Mouse (Mus musculus): Measurements from ENCODE around the gene Pak1ip1. TPM values are rescaled to one million over a fixed set of nuclear protein-coding genes. Genes with fewer than 3 reads are reported as not detected.

Pak1ip1 gene
- polyA plus RNA-seq, 1 experiment, result 63.9 TPM

DNA sequence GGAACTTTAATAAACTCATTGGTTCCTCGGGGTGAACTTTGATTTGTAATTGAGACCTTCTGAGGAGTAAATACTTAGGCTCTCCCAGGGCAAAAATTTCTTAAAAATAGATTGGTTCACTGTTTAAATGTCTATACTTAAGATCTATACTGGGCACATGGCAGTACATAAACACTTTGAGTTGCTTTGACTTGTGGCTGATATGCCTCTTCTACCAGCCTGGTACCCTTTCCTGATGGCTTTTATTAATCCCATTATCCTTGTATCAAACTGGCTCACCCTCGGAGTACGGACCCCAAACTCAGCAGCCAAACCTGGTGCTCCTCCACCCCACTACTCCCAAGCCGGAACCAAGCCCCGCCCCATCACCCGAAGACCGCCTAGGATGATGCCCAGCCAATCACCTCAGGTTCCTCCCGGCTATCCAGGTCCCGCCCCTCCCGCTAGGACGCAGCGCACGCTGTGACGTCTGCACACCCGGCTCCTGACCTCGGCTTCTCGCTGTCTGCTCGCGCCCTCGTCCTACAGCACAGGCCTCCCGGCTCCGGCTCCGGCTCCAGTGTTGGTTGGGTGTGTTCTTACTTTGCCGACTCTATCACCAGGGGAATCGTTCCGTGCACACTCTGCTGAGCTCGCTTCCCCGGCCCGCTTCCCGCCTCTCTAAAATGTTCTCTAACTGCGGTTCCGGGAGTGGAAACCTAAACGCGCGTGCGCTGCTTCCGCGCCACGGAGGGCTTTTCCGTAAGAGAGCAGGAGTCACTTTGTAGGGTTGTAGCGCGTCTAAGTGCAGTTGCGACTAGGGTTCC lies 15.2 kb downstream of the Pak1ip1 start, which contains the start of gene Tmem14c:
Gene Tmem14c, plus strand, starts transcription at position 464 of the 806 bp plus-strand sequence.
- Histone ChIP-seq H3K4me3 (ENCODE audit: insufficient read depth, poor library complexity, severe bottlenecking) (peak within 1 kb of the TSS; percentile 55), H3K79me3 (ENCODE audit: low read depth) (peaks cover 14% of the 10 kb centered on the region), H3ac (ENCODE audit: control insufficient read depth, insufficient read length, low read depth) (peak within 1 kb of the TSS; percentile 59), H3K79me2 (ENCODE audit: control insufficient read depth, insufficient read depth) (peaks cover 28% of the 10 kb centered on the region), H3K27me3 (ENCODE audit: control insufficient read depth, insufficient read depth, insufficient read length) (no peaks in the 10 kb centered on the region), H3K36me3 (ENCODE audit: control insufficient read depth, insufficient read depth) (peaks cover 45% of the 10 kb centered on the region)
- TF ChIP-seq MYOG (IDR thresholded peaks at IDR 0.05; ENCODE audit: control insufficient read depth, extremely low read depth, insufficient read length) (no peak), MAX (IDR thresholded peaks at IDR 0.05) (no peak), FOSL1 (IDR thresholded peaks at IDR 0.05; ENCODE audit: insufficient read depth, low read length, poor library complexity, severe bottlenecking) (no peak), CTCF (IDR thresholded peaks at IDR 0.05; ENCODE audit: control insufficient read depth, insufficient read depth, insufficient read length) (no peak), CEBPB (IDR thresholded peaks at IDR 0.05; ENCODE audit: low read depth) (no peak), MYOD1 (IDR thresholded peaks at IDR 0.05; ENCODE audit: control insufficient read depth, insufficient read length, low read depth) (no peak)

GRCm38 (mm10) chr13:41016797-41017405 lies 16.1 kb downstream of the Pak1ip1 start:
- Histone ChIP-seq H3K79me2 (ENCODE audit: control insufficient read depth, insufficient read depth) (peaks cover 28% of the 10 kb centered on the region), H3K36me3 (ENCODE audit: control insufficient read depth, insufficient read depth) (peaks cover 44% of the 10 kb centered on the region), H3K27me3 (ENCODE audit: control insufficient read depth, insufficient read depth, insufficient read length) (no peaks in the 10 kb centered on the region), H3ac (ENCODE audit: control insufficient read depth, insufficient read length, low read depth) (peak overlapping the region; percentile 59), H3K79me3 (ENCODE audit: low read depth) (peaks cover 14% of the 10 kb centered on the region), H3K4me3 (ENCODE audit: insufficient read depth, poor library complexity, severe bottlenecking) (peak overlapping the region; percentile 55)
- no peak for TF ChIP-seq CTCF (IDR thresholded peaks at IDR 0.05; ENCODE audit: control insufficient read depth, insufficient read depth, insufficient read length)
- TF ChIP-seq MYOG (IDR thresholded peaks at IDR 0.05; ENCODE audit: control insufficient read depth, extremely low read depth, insufficient read length), result no peak
- TF ChIP-seq CEBPB (IDR thresholded peaks at IDR 0.05; ENCODE audit: low read depth), result no peak
- no peak for TF ChIP-seq MAX (IDR thresholded peaks at IDR 0.05)
- no peak for TF ChIP-seq FOSL1 (IDR thresholded peaks at IDR 0.05; ENCODE audit: insufficient read depth, low read length, poor library complexity, severe bottlenecking)
- no peak for TF ChIP-seq USF1 (IDR thresholded peaks at IDR 0.05; ENCODE audit: low read depth)
- TF ChIP-seq MYOD1 (IDR thresholded peaks at IDR 0.05; ENCODE audit: control insufficient read depth, insufficient read length, low read depth), result no peak

GRCm38 (mm10) chr13:41017832-41018231 lies 17.0 kb downstream of the Pak1ip1 start:
- H3K4me3 ChIP-seq (ENCODE audit: insufficient read depth, poor library complexity, severe bottlenecking), result no peak overlapping the region
- H3K36me3 ChIP-seq (ENCODE audit: control insufficient read depth, insufficient read depth), result peaks cover 38% of the 10 kb centered on the region
- TF ChIP-seq CTCF (IDR thresholded peaks at IDR 0.05; ENCODE audit: control insufficient read depth, insufficient read depth, insufficient read length) (no peak), MYOG (IDR thresholded peaks at IDR 0.05; ENCODE audit: control insufficient read depth, extremely low read depth, insufficient read length) (no peak), MAX (IDR thresholded peaks at IDR 0.05) (no peak)

DNA sequence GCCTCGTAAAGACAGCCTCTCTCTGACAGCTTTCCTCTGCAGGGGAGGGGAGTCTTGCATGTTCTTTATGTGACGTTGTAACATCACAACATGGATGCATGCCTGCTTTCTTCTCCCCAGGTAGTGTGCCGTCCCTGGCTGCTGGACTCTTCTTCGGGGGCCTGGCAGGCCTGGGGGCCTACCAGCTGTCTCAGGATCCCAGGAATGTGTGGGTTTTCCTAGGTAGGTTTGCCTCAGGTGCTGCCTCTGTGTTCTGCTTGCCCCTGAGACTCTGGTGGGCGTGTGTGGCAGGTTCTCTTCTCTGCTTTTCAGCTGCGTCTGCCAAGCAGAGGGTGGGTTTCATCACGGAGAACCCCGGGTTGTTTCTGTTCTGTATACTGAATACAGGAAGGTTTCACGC lies 17.4 kb downstream of the Pak1ip1 start:
- Histone ChIP-seq H3ac (ENCODE audit: control insufficient read depth, insufficient read length, low read depth) (no peak overlapping the region), H3K79me3 (ENCODE audit: low read depth) (peaks cover 14% of the 10 kb centered on the region), H3K36me3 (ENCODE audit: control insufficient read depth, insufficient read depth) (peaks cover 34% of the 10 kb centered on the region), H3K79me2 (ENCODE audit: control insufficient read depth, insufficient read depth) (peaks cover 28% of the 10 kb centered on the region), H3K27me3 (ENCODE audit: control insufficient read depth, insufficient read depth, insufficient read length) (no peaks in the 10 kb centered on the region), H3K4me3 (ENCODE audit: insufficient read depth, poor library complexity, severe bottlenecking) (no peak overlapping the region)
- TF ChIP-seq CEBPB (IDR thresholded peaks at IDR 0.05; ENCODE audit: low read depth), result no peak
- no peak for TF ChIP-seq MYOG (IDR thresholded peaks at IDR 0.05; ENCODE audit: control insufficient read depth, extremely low read depth, insufficient read length)
- TF ChIP-seq USF1 (IDR thresholded peaks at IDR 0.05; ENCODE audit: low read depth), result no peak
- no peak for TF ChIP-seq MYOD1 (IDR thresholded peaks at IDR 0.05; ENCODE audit: control insufficient read depth, insufficient read length, low read depth)
- no peak for TF ChIP-seq FOSL1 (IDR thresholded peaks at IDR 0.05; ENCODE audit: insufficient read depth, low read length, poor library complexity, severe bottlenecking)
- TF ChIP-seq CTCF (IDR thresholded peaks at IDR 0.05; ENCODE audit: control insufficient read depth, insufficient read depth, insufficient read length), result no peak
- TF ChIP-seq MAX (IDR thresholded peaks at IDR 0.05), result no peak

More at GRCm38 (mm10) chr13:41017832-41018231, 17.0 kb downstream of the Pak1ip1 start:
- Histone ChIP-seq H3ac (ENCODE audit: control insufficient read depth, insufficient read length, low read depth) (no peak overlapping the region), H3K79me2 (ENCODE audit: control insufficient read depth, insufficient read depth) (peaks cover 28% of the 10 kb centered on the region), H3K27me3 (ENCODE audit: control insufficient read depth, insufficient read depth, insufficient read length) (no peaks in the 10 kb centered on the region), H3K79me3 (ENCODE audit: low read depth) (peaks cover 14% of the 10 kb centered on the region)

DNA sequence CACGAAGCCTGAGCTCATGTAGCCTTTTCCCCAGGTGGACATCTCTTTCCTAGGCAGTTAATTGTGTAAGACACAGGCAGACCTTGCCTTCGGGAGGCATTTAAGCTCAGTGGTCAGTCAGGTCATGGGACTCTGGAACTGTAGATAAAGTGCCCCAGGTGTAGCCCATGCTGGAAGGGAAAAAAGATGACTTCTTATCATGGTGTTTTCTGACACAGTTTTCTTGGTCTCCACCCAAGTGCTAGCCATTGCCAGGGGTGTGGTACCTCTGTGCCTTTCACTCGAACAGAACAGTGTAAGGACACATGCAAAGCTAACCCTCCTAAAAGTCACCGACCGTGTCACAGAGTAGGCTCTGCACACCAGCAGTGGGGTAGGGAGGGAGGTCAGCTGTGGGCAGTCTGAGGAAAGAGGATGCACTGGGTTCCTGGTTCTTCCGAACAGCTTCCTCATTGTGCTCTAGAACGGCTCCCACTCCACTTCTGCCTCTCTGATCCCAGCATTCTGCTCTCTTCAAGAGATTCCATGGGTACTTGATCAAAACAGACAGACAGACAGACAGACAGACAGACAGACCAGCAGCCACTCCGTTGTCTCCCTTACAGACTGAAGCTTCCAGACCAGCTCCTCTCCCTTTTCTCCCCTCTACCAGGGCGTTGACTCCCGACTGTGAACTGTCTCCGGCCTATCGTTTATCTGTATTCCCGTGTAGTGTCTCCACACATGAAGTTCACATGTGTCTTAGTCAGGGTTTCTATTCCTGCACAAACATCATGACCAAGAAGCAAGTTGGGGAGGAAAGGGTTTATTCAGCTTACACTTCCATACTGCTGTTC lies 18.2 kb downstream of the Pak1ip1 start:
- peaks cover 28% of the 10 kb centered on the region for H3K79me2 ChIP-seq (ENCODE audit: control insufficient read depth, insufficient read depth)
- no peak overlapping the region for H3K4me3 ChIP-seq (ENCODE audit: insufficient read depth, poor library complexity, severe bottlenecking)
- H3K79me3 ChIP-seq (ENCODE audit: low read depth), result peaks cover 14% of the 10 kb centered on the region
- no peaks in the 10 kb centered on the region for H3K27me3 ChIP-seq (ENCODE audit: control insufficient read depth, insufficient read depth, insufficient read length)
- no peak overlapping the region for H3ac ChIP-seq (ENCODE audit: control insufficient read depth, insufficient read length, low read depth)
- H3K36me3 ChIP-seq (ENCODE audit: control insufficient read depth, insufficient read depth), result peaks cover 33% of the 10 kb centered on the region
- TF ChIP-seq USF1 (IDR thresholded peaks at IDR 0.05; ENCODE audit: low read depth) (no peak), FOSL1 (IDR thresholded peaks at IDR 0.05; ENCODE audit: insufficient read depth, low read length, poor library complexity, severe bottlenecking) (no peak), CTCF (IDR thresholded peaks at IDR 0.05; ENCODE audit: control insufficient read depth, insufficient read depth, insufficient read length) (no peak), MYOG (IDR thresholded peaks at IDR 0.05; ENCODE audit: control insufficient read depth, extremely low read depth, insufficient read length) (no peak), MAX (IDR thresholded peaks at IDR 0.05) (no peak), CEBPB (IDR thresholded peaks at IDR 0.05; ENCODE audit: low read depth) (no peak), MYOD1 (IDR thresholded peaks at IDR 0.05; ENCODE audit: control insufficient read depth, insufficient read length, low read depth) (no peak)

Measured in C2C12 (cell line).